Mouse (Mus musculus): ENCODE measurements at regions not wholly inside any gene's neighbourhood (a gene's known extent, or its start where the extent isn't known, plus 50 kb on each side); places are given as distances from the start of the nearest gene placed in this dataset.

DNA sequence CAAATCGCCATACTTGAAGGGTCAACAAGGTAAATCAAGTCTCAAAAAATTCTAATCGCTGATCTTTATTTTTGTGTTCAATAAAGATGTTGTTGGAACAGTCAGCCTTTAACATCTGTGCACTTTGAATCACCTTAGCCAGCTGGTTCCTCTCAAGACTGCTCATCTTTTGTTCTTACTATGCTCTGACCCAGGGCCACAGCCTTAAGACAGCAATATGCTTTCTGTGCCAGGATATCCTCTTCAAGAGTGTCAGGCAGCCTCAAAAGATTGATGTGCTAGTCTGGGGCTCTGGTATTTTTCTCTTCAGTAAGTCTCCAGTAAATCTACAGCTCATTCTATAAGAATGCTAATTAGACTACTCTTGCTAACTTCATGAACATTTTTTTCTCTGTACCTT is 199.9 kb downstream of the Dph6 start:
- Histone ChIP-seq H3K4me3 (no peak overlapping the region), H3K9ac (no peak overlapping the region), H3K27ac (no peak overlapping the region), H3K9me3 (no peaks in the 10 kb centered on the region), H3K4me2 (replicated peaks) (no peak overlapping the region), H3K4me1 (no peaks in the 10 kb centered on the region), H3K36me3 (no peaks in the 10 kb centered on the region), H3K27me3 (no peaks in the 10 kb centered on the region)
- 75% methylated on average over 2 of the region's 2 CpGs for WGBS
- ATAC-seq (ENCODE audit: low FRiP score, low read depth) = no peak

DNA sequence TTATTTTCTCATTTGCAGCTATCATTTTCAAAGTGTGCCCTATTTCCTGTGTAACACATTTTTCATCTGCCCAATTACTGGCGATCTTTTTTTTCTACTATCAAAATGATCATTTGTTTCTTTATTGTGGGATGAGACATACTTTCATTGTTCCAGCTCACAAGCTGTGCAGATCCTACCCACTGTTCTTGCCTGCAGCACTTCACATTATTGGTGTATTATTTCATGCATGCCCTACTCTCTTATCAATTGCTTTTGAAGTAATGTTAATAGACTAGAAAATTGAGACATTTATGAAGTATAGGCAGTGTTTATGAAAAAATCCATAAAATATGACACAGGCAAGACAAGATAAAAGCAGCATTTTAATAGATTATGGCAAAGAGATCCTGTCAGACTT is 204.6 kb downstream of the Dph6 start:
- Histone ChIP-seq H3K27ac (no peak overlapping the region), H3K4me2 (replicated peaks) (no peak overlapping the region), H3K4me3 (no peak overlapping the region), H3K9ac (no peak overlapping the region), H3K36me3 (no peaks in the 10 kb centered on the region), H3K4me1 (no peaks in the 10 kb centered on the region), H3K27me3 (no peaks in the 10 kb centered on the region), H3K9me3 (no peaks in the 10 kb centered on the region)
- WGBS = 92% methylated on average over 1 of the region's 1 CpGs
- no peak for ATAC-seq (ENCODE audit: low FRiP score, low read depth)

DNA sequence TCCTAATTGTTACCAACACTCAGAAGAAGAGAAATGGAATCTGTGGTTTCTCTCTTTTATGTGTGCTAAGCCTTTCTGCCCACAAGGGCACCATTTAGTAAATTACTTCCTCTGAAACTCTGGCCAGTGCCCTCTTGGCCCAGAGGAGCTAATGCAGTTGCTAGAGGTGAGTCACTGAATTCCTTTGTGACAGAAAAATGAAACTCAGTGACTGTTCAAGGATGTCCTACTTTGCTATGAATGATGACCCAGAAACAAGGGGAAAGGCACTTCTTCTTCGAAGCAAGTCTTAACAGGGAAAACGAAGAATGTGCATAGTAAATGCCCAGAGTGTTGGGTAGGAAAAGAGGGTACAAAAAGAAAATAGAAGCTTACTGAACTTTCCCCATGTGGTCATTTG is 211.0 kb downstream of the Dph6 start:
- Histone ChIP-seq H3K9me3 (no peaks in the 10 kb centered on the region), H3K27me3 (peaks cover 13% of the 10 kb centered on the region), H3K4me1 (no peaks in the 10 kb centered on the region), H3K36me3 (no peaks in the 10 kb centered on the region), H3K4me3 (no peak overlapping the region), H3K27ac (no peak overlapping the region), H3K9ac (no peak overlapping the region), H3K4me2 (replicated peaks) (no peak overlapping the region)
- no peak for ATAC-seq (ENCODE audit: low FRiP score, low read depth)
- WGBS = 46% methylated on average over 2 of the region's 2 CpGs

DNA sequence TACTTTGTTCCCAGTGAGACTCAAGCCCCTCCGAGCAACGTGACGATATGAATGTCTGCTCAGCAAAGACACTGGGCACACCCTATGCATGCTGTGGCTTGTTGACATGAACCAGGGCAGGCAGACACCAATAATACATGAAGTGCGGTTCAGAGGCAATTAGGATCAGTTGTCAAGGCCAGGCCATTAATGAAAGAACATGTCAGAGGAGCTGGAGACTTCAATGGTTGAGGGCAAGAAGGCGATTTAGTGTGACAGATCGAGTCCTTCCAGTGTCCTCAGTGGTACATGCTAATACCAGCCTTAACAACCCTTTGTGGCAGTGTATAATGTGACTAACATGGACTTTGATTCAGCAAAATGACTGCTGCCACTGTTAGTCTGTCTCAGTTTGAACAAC is 213.8 kb downstream of the Dph6 start:
- Histone ChIP-seq H3K36me3 (no peaks in the 10 kb centered on the region), H3K4me2 (replicated peaks) (no peak overlapping the region), H3K4me1 (no peaks in the 10 kb centered on the region), H3K4me3 (no peak overlapping the region), H3K9ac (no peak overlapping the region), H3K27ac (no peak overlapping the region), H3K9me3 (no peaks in the 10 kb centered on the region), H3K27me3 (peaks cover 28% of the 10 kb centered on the region)
- 23% methylated on average over 6 of the region's 6 CpGs for WGBS
- no peak for ATAC-seq (ENCODE audit: low FRiP score, low read depth)

DNA sequence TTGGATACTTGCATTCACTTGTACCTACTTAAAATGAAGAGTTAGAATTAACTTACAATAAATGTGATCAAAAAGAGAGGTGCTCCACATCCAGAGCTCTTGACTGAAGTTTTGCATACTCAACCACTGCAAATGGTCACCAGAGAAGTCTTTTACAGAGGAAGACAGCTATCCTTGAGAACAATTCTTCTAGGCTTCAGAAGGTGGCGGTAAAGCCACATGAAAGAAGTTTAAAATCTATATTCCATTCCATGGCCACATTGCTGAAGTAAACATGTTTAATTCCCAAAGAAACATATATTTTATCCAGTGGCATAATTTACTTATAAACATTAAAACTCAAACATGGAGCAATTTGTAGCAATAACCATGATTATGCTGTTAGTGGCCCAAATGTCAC is 215.1 kb downstream of the Dph6 start:
- H3K4me3 ChIP-seq = no peak overlapping the region
- WGBS = 37% methylated on average over 1 of the region's 1 CpGs
- no peak overlapping the region for H3K9ac ChIP-seq
- H3K36me3 ChIP-seq = no peaks in the 10 kb centered on the region
- no peak overlapping the region for H3K4me2 ChIP-seq (replicated peaks)
- peaks cover 38% of the 10 kb centered on the region for H3K27me3 ChIP-seq
- no peaks in the 10 kb centered on the region for H3K9me3 ChIP-seq
- no peak overlapping the region for H3K27ac ChIP-seq
- H3K4me1 ChIP-seq = no peaks in the 10 kb centered on the region
- ATAC-seq (ENCODE audit: low FRiP score, low read depth) = no peak

DNA sequence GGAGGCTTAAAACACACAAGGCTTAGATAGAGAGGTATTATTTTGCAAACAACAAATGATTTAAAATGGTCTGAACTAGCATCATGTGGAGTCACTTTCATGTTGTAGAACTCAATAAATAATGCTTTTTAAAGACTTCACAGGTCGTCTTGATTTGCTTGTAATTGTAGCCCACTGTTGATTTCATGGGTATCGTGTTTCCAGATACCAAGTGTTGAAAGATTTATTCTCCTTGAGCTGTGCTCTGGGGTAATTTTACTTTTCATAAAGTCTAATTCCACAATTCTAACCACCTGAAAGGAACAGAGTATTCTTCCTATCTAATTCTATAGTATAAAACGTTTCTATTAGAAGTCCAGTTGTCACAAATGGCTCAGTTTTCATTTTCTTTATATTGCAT is 216.7 kb downstream of the Dph6 start:
- H3K36me3 ChIP-seq = no peaks in the 10 kb centered on the region
- H3K9ac ChIP-seq = no peak overlapping the region
- H3K27me3 ChIP-seq = peaks cover 40% of the 10 kb centered on the region
- ATAC-seq (ENCODE audit: low FRiP score, low read depth) = no peak
- H3K4me3 ChIP-seq = no peak overlapping the region
- H3K4me2 ChIP-seq (replicated peaks) = no peak overlapping the region
- 6% methylated on average over 3 of the region's 3 CpGs for WGBS
- H3K4me1 ChIP-seq = no peaks in the 10 kb centered on the region
- H3K27ac ChIP-seq = no peak overlapping the region
- no peaks in the 10 kb centered on the region for H3K9me3 ChIP-seq

DNA sequence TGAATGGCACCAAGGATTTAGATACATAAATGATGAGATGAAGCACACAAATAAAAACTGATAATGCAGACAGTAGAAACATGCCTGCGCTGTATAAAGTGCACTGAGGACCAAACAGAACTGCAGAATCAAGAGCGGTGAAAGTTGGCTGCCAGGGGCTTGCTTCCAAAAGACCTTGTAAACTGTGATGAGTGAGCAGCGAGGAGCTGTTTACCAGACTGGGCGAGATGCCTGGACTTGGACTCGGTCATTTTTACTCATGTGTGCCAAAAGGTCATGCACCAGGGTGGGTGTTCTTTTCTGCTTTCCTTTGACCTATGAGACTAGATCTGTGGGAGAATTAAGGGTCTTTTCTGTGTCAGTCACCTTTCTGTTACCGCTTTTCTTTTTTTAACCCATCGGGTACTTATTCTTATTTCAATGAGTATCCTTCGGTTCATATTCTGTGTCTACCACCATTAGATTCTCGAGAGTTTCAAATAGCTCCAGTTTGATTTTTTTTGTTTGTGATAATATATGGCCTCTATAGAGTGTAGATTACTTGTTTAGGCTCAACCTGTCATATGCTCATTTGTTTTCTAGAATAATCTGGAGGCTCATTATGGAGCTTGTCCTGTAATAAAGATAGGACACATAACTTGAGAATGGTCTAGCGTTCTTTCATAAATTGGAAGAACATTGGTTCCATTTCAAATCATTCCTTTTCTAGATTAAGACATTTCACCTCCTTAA is 226.3 kb upstream of the Zfp770 start:
- Histone ChIP-seq H3K4me1 (no peaks in the 10 kb centered on the region), H3K4me2 (replicated peaks) (no peak overlapping the region), H3K27me3 (peaks cover 2% of the 10 kb centered on the region), H3K4me3 (no peak overlapping the region), H3K9ac (no peak overlapping the region), H3K9me3 (no peaks in the 10 kb centered on the region), H3K27ac (no peak overlapping the region), H3K36me3 (no peaks in the 10 kb centered on the region)
- no peak for ATAC-seq (ENCODE audit: low FRiP score, low read depth)
- WGBS = 87% methylated on average over 10 of the region's 10 CpGs

DNA sequence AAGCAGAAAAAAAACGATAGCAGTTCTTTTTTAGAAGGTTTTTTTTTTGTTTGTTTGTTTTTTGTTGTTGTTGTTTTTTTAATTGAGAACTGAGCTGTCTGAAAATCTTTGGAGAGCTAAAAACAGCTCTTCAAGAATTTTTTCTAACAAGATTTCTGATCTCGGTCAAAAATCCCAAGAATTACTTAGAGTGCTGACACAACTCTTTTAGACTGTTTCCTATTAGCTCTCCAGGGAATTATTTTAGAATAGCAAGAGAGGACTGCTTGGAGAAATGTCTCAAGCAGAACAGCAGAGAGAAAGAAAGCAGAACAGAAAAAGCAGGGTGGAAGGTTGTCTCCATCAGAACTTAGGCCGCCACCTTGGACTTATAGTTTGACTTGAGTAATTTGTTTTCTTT is 218.1 kb upstream of the Zfp770 start:
- no peak overlapping the region for H3K4me2 ChIP-seq (replicated peaks)
- H3K36me3 ChIP-seq = no peaks in the 10 kb centered on the region
- ATAC-seq (ENCODE audit: low FRiP score, low read depth) = no peak
- H3K9me3 ChIP-seq = peaks cover 7% of the 10 kb centered on the region
- no peaks in the 10 kb centered on the region for H3K4me1 ChIP-seq
- no peak overlapping the region for H3K27ac ChIP-seq
- no peak overlapping the region for H3K4me3 ChIP-seq
- WGBS = 67% methylated on average over 3 of the region's 3 CpGs
- H3K9ac ChIP-seq = no peak overlapping the region
- H3K27me3 ChIP-seq = 0 out of 2 replicates have a peak, but pooled peaks cover 8% of the 10 kb centered on the region

DNA sequence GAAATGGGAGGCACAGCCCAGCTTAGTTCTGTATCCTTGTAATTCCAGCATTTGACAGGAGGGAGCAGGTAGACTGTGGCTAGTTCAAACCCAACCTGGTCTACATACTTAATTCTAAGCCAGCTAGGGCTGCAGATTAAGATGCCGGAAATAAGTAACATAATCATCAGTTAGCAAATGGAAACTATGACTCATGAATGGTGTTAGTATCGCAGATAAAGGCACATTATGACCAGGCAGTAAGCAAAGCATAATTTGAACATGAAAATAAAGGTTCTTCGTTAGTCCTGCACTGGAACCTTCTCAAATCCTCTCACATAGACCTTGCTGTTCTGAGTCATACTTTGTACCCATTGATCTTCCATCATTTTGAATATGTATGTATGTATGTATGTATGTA is 211.7 kb upstream of the Zfp770 start:
- H3K4me3 ChIP-seq = no peak overlapping the region
- 80% methylated on average over 3 of the region's 3 CpGs for WGBS
- ATAC-seq (ENCODE audit: low FRiP score, low read depth) = no peak
- H3K27ac ChIP-seq = no peak overlapping the region
- H3K36me3 ChIP-seq = no peaks in the 10 kb centered on the region
- H3K9me3 ChIP-seq = no peaks in the 10 kb centered on the region
- peaks cover 27% of the 10 kb centered on the region for H3K27me3 ChIP-seq
- H3K9ac ChIP-seq = no peak overlapping the region
- 0 out of 2 replicates have a peak, but pooled peaks cover 2% of the 10 kb centered on the region for H3K4me1 ChIP-seq
- no peak overlapping the region for H3K4me2 ChIP-seq (replicated peaks)

DNA sequence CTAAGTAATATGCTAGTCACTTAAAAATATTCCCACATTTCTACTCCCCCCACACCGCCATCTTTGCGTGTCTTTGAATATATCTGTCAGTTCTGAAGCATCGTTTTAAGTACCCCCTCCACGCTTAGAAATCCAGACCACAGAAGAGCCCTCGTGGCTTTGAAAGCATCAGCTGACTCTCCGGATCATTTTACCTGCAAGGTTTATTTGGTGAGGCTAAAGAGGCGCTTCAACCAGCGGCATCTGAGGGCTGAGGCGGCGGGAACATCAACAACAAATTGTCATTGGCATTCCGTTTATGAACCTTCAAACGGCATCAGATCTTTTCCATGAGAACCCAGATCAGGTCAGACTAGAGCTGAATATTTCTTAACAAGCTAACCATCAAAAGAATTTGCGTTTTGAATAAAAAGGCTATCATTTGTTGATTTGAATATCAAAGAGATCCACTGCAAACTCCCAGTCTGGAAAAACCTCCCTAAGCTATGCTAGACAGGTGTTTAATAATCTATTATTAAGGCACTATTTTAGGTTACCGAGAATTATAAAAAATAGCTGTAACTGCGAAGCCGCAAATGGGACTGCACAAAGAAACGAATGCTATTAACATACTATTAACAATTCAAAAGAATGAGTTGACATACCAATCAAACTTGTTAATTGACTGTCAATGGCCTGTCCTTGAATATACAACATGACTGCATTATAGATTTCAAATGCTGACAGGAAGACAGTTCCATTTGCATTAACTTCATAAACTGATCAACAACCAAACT is 210.9 kb upstream of the Zfp770 start:
- WGBS = 42% methylated on average over 17 of the region's 17 CpGs
- Histone ChIP-seq H3K4me1 (0 out of 2 replicates have a peak, but pooled peaks cover 5% of the 10 kb centered on the region), H3K9ac (no peak overlapping the region)

DNA sequence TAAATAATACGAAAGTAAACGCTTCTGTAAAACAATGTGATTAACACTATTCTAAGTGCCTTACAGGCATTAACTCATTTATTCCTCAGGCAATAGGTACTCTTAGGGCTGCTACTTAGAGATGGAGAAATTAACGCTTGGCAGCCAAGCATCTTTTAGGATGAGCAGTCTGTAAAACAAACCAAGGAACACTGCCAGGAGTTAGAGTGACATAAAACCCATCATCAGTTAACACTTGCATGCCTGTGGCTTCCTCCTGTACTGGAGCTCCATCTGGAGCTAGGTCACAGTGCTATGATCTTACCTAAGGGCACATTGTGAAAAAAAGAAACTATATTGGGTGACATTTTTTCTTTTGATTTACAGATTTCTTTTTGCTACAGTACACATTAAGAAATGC is 209.4 kb upstream of the Zfp770 start:
- WGBS = 77% methylated on average over 3 of the region's 3 CpGs
- no peaks in the 10 kb centered on the region for H3K36me3 ChIP-seq

More for the DNA sequence above, 210.9 kb upstream of the Zfp770 start:
- H3K4me3 ChIP-seq = no peak overlapping the region
- no peak overlapping the region for H3K27ac ChIP-seq
- peaks cover 29% of the 10 kb centered on the region for H3K27me3 ChIP-seq
- no peak for ATAC-seq (ENCODE audit: low FRiP score, low read depth)
- H3K4me2 ChIP-seq (replicated peaks) = no peak overlapping the region
- H3K36me3 ChIP-seq = no peaks in the 10 kb centered on the region
- no peaks in the 10 kb centered on the region for H3K9me3 ChIP-seq

DNA sequence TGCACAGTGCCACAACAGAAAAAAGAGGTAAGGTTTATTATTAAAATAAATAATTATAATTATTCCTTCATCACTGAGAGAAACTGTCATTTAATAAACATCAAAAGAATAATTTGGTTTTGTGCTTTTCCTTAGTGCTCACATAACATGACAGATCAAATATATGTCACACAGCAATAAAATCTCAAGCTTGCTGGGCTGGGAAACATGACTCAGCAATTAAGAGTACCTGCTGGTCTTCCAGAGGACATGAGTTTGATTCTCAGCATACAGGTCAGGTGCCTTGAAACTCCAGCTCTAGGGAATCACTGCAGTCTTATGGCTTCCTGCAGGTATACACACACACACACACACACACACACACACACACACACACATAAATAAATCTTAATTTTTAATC is 208.3 kb upstream of the Zfp770 start:
- no peak for ATAC-seq (ENCODE audit: low FRiP score, low read depth)
- Histone ChIP-seq H3K27me3 (peaks cover 27% of the 10 kb centered on the region), H3K4me3 (no peak overlapping the region), H3K4me1 (0 out of 2 replicates have a peak, but pooled peaks cover 5% of the 10 kb centered on the region), H3K9me3 (no peaks in the 10 kb centered on the region), H3K36me3 (no peaks in the 10 kb centered on the region), H3K4me2 (replicated peaks) (no peak overlapping the region), H3K27ac (no peak overlapping the region), H3K9ac (no peak overlapping the region)

More for the DNA sequence above, 209.4 kb upstream of the Zfp770 start:
- H3K4me3 ChIP-seq = no peak overlapping the region
- no peaks in the 10 kb centered on the region for H3K9me3 ChIP-seq
- no peak overlapping the region for H3K4me2 ChIP-seq (replicated peaks)
- H3K27ac ChIP-seq = no peak overlapping the region
- H3K27me3 ChIP-seq = peaks cover 25% of the 10 kb centered on the region
- H3K9ac ChIP-seq = no peak overlapping the region
- ATAC-seq (ENCODE audit: low FRiP score, low read depth) = no peak
- 0 out of 2 replicates have a peak, but pooled peaks cover 5% of the 10 kb centered on the region for H3K4me1 ChIP-seq

Data from limb, embryonic 13.5 days (tissue).